Mouse (Mus musculus): ENCODE results near the gene Gpr137b.
"Not testable (repeated sequence)": the region's sequence is repeated elsewhere in the genome, so short reads cannot be mapped to it uniquely, and the experiment has no call there.

DNA sequence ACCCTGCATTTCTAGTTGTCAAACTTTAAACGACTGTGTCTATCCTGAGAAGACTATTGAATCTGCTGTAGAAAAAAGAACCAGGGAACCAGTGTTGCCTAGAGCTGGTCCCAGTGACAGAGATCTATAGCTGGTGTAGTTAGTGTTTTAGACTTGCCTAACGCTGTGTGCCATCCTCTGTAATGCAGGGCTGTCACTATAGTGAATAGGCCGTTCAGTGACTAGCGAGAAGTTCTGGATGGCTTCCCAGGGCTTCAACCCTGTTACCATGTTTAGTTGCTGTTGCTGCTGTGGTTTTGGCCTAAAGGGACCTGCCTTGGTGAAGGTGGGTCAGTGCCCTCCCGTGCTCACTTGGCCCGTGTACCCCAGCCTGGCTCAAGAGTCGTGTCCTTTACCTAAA, 43.1 kb downstream of the Gpr137b start:
- TF ChIP-seq POLR2A (IDR thresholded peaks at IDR 0.05; ENCODE audit: insufficient read length, low read depth); TCF12 (IDR thresholded peaks at IDR 0.05; ENCODE audit: insufficient read depth, poor library complexity, severe bottlenecking); MYOG (IDR thresholded peaks at IDR 0.05; ENCODE audit: control insufficient read depth in 1 of 3, insufficient read depth in 1 of 3, insufficient read length in 2 of 3, low read depth in 2 of 3); CEBPB (IDR thresholded peaks at IDR 0.05; ENCODE audit: insufficient read depth, poor library complexity, severe bottlenecking); MAX (IDR thresholded peaks at IDR 0.05; ENCODE audit: low read depth); REST (IDR thresholded peaks at IDR 0.05; ENCODE audit: insufficient read depth, insufficient read length): not testable (repeated sequence)
